Mouse (Mus musculus) right cerebral cortex, postnatal 36 days (tissue): Measurements from ENCODE around the gene Nsmce3.
A peak's percentile ranks its signal among the peaks of the same experiment; 100 is the strongest.

ENCODE experiments used
- DNase-seq, 2 experiments: peaks; one replicate each; pipeline ENCODE4 v3.0.0; 2022; ENCODE audit warnings: low spot score in 2 of 2, mixed read lengths in 1 of 2

Nsmce3 gene

DNA sequence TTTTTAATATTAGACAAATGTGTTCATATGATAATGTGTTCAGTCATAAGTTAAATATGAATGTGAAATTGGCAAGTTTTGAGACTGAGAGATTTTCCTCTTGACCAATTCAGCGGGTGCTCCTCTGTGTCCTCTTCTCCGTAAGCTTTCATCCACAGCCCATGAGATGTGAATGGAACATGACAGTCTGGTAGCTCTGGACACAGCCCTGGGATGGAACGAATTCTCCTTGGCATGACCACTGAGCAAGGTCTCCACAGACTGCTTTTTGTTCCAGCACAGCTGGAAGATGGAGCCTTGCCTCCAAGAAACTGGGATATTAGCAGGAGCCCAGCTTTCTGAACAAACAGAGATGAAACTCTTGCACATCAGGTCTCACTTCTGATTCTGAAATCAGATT is 9.8 kb downstream of the Nsmce3 start:
- no peak for DNase-seq

DNA sequence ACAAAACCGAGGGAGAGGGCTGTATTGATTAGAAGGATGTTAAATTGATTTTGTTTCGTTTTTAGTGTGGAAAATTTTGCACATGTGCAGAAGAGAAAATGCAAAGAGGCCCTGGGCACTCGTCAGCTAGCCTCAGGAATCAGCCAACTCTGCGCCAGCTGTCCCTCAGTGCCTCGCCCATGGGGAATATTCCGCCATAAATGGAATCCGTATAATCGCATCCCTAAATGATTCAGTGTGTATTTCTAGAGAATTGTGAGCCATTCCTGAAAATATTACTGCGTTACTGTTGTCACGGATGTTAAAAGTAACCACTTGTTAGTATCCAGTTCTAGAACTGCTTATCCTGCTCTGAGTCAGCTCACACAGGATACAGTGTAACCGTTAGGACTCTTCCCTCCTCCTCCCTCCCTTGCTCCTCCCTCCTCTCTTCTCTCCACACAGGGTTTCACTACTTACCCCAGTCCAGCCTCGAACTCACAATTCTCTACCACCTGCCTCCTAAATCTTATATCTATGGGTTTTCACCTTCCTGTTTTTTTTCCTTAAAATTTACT is 16.2 kb downstream of the Nsmce3 start:
- DNase-seq, result no peak

DNA sequence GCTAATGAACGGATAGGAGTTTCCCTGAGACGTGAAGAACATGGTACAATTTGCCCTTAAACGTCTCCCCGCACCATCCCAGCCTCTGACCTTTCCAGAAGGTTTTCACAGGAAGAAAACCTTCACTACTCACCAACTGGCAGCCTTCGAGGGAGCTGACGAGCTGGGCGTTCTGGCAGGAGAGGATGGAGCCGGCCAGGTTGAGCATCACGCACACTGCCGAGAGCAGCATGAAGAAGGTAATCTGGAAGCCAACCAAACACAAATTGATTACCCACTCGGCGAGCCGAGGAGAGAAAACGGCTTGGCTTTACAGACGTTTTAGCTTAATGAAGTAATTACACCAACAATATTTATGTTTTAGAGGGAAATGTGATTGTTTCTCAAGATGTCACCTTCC is 16.8 kb downstream of the Nsmce3 start:
- DNase-seq, result no peak

DNA sequence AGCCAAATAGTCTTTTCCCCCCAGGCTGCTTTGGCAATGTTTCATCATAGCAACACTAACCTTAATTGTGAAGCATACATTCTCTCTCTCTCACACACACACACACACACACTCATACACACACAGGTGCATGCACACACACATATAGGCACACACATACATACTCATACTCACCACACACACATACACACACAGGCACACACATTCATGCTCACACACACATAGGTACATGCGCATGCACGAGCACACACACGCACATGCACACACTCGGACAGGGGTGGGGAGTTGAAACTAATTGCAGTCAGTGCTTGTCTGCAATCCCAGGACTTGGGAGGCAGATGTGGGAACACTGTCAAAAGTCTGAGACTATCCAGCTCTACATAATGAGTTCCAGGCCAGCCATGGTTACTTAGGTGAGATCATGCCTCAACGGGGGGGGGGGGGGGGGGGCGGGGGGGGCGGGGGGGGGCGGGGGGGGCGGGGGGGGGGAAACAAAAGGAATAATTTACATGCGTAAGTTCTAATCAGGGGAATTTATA is 17.3 kb downstream of the Nsmce3 start:
- DNase-seq, result no peak

DNA sequence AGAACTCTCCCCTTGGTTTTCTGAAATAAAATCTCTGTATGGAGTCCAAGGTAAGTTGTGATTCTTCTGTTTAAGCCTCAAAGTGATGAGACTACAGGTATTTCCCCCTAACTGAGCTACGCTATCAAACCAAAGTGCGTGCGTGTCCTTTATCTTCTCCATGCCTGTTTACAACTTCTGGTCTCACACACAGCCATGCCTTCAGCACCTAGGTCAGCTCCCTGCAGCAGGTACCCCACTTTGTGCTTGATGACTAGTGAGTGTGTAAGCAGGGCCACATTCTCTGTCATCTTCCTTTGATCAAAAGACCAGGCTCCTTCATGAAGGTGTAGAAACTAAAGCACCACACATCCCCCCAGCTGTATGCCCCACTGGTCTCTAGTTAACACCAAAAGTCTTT is 22.0 kb downstream of the Nsmce3 start:
- DNase-seq, result no peak

DNA sequence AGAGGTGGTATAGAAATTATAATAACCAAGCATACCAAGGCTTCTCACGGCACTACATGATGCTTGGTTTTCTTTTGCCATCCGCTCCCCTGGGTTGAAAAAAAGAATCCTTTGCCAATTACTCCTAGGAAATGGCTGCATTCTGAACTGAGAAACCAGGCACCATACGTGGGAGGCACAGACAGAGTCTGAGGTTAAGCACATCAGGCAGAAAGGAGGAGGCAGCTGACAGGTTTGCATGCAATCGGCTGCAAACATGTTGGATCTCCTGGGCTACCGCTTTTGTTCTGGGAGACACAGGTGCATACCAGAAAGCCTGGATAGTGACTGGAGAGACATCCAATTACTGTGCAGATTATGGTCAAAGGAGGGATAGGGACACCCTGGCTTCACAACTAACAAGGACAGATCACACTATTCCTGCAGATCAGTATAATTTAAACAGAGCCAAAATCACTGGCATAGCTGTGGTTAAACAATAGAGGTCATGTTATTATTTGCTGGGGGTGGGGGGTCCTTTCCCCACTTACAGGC is 25.4 kb downstream of the Nsmce3 start:
- DNase-seq, result no peak

DNA sequence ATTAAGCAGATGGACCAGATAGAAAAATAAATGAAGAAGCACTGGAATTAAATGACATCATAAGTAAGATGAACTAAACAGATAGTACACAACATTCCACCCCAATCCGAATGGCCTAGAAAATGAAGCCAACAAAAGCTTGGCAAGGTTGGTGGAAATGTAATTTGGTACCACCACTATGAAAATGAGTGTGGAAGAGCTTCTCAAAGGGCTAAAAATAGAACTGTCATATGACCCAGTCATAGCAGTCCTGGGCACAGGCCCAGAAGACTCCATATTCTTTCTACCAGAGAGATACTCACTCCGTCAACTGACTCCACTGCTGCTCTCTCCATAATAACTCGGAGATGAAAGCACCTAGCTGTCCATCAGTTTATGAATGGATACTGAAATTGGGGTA is 26.7 kb downstream of the Nsmce3 start:
- no peak for DNase-seq

DNA sequence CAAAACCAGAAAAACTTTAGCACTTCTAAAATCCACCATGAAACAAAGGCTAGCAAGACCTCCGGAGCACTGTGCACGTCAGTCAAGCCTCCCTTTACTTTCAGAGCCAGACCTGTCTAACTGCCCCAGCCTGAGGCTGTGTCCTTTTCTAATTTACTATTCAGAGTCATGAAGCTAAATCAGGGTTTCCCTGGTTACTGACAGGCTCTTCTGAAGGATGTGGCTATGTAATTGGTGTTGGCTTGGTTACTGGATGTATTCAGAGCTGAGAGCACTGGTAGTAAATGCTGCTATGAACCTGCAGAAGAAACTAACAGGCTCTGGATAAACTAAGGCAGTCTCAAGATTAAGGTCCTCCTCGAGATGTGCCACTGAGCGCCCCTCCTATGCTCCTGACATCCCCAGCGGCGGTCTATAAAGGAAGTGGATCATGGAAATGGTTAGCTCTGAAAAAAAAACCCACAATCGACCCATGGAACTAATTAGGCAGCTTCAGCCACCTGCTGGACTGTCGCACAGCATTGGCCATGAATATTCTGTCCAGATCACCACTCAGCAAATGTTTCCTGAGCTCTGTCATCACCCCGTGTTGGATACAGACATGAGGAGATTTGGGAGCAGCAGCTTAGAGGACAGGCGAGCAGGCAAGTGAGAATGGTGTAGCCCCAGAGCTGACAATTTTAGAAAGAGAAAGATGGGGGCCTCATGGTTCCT is 31.7 kb downstream of the Nsmce3 start:
- no peak for DNase-seq

DNA sequence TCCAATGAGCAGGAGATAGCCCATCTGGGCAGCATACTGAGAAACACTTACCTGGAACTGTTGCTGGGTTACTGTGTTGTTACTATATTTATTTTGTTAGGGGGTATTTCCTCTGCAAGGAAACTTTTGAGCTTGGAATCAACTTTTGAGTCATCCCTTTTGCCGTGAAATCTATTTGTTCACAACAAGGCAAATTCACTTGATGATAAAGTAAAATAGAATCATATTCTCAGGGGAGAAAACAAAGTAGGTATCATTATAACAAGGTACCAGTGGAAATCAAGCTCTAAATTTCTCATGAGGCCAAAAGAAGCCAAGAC is 32.3 kb downstream of the Nsmce3 start:
- no peak for DNase-seq

DNA sequence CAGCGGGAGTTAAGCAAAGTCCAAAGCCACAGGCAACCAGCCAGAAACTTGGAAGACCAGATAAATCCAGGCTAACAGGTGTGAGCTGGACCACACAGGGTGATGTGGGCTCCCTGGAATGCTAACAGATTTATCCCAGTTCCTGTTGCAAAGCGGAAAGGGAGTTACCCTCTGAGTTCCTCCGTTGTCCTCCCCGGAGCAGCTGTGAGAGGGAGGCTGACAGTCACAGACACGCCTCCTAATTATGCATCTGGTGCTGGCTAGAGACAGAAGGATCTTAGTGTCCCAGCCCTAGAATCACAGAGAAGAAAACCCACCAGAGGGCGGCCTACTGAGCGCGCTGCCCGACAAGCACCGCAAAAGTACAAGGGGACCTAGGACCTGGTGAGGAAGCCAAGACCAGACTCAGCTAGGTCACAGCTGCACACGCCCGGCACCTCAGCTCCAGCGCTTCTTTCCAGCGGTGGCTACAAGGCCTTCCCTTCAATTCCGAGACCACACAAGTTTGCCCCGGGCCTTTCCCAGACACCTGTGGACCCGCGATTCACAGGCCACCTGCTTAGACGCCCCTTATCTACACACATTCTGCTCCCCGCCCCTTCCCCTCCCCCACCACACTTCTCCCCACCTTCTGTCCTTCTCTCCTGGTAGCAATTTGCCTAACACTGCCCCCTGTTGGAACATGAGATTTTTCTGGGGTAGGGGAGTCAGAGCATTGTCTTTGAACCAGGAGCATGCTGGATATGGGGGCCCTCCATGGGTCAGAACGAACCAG is 32.8 kb downstream of the Nsmce3 start:
- peak; percentile 40 to 58 for DNase-seq

DNA sequence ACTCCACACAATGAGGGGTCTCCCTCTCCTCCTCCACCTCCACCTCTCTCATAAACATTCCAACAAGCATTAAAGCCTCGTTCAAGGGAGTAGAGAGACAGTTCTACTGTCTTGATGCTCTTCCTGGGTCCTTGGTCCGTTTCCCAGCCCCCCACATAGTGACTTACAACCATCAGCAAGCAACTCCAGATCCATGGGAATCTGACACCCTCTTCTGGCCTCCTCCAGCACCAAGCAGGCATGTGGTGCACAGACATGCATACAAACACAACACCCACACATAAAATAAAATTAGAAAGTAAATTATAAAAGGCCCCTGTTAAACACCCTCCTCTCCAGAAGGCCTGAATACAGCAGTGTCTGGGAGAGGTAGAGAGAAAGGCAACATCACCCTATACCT is 33.5 kb downstream of the Nsmce3 start:
- DNase-seq, result no peak

DNA sequence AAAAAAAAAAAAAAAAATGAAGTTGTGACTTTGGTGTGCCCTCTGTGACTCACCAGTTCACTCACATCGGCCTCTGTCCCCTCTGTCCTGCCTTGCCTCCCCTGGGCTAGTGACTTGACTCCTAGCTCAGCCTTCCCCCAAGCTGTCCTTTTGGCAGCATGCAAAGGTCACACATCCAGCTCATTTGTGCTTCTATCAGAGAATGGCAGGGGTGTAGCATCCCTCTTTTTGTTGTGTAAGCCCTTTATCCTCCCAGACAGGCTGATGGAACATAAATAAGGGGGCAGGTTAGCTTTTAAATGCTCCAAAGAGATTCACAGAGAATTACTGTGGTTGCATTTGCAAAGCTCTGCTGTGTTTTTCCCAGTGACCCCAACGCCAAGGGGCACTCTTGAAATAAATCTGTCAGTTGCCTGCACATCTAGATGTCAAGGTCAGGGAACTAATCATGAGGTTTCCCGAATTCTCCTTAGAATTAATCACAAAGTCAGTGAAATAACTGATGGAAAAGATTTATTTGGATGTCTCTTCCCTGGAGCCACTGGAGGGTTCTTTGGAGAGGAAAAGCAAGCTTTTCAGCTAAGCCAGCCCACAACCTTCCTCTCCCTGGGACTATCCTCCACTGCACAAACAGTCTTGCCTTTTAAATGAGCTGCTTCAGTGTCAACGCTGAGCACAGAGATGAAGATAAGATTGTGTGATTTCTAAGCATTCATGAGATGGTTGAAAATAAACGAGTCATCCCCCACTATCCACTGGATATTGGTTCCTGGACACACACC is 42.4 kb downstream of the Nsmce3 start:
- DNase-seq, result no peak

DNA sequence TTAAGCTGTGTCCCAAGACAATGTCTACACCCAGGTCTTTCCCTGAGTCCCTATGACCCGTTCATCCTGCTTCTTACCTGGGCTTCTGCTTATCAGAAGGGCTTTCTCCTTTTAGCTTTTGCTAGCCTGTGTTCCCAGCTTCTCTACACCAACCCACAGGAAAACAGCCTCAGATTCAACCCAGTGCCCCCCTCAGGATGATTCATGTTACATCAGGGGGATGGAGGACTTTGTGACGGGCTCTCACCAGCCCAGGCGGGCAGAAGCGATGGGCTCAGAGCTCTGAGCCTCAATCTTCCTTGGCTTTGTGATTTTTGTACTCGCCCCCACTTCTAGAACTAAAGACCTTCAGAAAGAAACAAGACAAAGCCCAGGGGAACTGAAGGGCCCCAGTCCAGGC is 51.7 kb downstream of the Nsmce3 start:
- DNase-seq, result no peak

DNA sequence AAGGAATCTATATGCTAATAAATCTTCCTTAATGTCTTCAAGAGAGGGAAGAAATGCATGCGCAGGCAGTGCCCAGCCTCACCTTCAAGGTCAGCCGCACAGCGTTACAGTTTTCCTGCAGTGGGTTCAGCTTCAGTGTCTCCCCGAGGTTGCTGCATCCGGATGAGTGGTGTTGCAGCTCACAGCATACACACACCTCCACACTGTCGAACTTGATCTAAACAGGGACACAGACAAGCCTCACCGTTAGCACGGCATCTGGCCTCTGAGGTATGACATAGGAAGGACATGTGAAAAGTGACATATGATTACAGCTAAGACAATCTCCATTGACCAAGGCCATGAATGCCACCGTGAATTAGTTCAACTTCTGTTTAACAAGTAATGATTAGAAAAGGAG is 53.1 kb downstream of the Nsmce3 start:
- no peak for DNase-seq
